Mouse (Mus musculus) gastrocnemius, postnatal 10 days (tissue): ENCODE data around the gene Twf2. TPM values are rescaled to one million over a fixed set of nuclear protein-coding genes. Genes with fewer than 3 reads are reported as not detected.

Experiments used
- DNase-seq: peaks from one replicate; pipeline ENCODE4 v3.0.0; 2021; ENCODE audit warnings: mixed read lengths
- microRNA-seq, 2 experiments: library from miRNA; unstranded; fragments of <30 nt; microRNA quantifications; one replicate each; pipeline ENCODE4 v1.2.0; 2021
- total RNA-seq, 2 experiments: library from RNA; stranded (reverse); gene quantifications; 2 replicates each; pipeline ENCODE4 v1.2.3; 2021

Gene Twf2
- total RNA-seq, 2 experiments from 2014 or later: 57.2 to 70.5 TPM

DNA sequence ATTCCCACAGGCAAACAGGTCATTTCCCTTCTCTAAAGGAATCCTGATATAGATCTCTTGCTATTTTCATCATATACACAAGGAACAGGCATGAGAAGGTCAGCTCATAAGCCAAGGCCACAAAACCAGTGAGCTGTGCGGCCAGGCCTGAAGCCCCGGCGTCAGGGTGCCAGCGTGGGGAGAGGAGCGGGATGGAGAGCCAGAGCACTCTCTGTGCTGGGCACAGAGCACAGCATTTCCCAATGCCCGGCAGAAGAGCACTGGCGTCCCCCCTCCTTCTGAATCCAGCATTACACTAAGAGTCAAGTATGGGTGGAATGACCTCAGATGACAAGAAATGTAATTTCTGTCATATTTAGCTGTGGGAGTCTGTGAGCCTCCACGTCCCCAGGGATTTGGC lies 34.5 kb downstream of the Twf2 start:
- no peak for DNase-seq

- DNase-seq: no peak
Observed at GRCm38 (mm10) chr9:106237878-106238277, 35.0 kb downstream of the Twf2 start.

- no peak for DNase-seq
Observed at GRCm38 (mm10) chr9:106241541-106242164, 38.7 kb downstream of the Twf2 start.

DNA sequence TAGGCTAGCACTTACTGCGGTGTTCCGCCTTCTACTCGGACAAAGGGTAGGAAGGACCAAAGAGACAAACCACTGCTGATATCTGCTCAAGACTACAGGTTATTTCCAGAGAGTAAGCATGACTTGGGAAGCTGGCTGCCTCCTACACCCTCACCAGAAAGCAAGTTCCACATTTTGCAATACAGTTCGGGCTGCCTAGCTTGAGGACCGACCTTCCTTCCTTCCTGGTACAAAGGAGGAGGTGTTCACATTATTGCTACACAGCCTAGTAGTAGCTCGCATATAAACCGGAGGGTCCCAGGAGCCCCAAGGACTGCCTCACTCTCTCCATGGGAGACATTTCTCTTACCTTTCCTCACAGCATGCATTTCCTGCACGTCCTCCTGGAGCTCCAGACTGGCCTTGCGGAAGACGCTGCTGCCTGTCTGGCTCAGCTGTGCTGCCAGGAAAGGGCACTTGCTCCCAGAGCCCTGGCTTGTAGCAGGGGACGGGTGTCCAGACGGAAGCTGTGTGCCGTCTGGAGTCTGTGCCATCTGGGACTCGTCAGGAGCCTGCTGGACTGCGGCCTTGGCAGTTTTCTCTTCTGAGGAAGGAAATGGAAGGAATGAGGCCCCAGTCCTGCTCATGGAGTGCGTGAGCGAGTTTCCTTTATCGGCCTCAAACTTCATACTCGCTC lies 40.0 kb downstream of the Twf2 start:
- DNase-seq: no peak

DNA sequence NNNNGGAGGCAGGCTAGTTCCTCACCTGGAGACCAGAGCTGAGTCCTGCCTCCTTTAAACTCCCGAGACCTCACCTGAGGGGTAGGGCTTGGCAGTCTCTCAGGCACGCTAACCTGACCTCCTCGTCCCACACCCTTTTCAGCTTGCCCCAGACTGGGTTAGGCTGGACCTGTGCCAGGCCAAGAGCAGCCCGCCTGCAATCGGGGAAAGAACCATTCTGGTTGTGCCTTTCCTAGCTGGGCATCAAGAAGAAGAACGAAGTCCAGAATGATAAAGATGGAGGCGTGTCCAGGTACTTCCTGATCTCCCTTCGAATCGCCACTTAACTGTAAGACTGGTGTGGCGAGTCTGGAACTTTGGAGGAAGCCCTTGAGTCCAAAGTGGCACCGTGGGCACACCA lies 46.6 kb downstream of the Twf2 start:
- no peak for DNase-seq

DNA sequence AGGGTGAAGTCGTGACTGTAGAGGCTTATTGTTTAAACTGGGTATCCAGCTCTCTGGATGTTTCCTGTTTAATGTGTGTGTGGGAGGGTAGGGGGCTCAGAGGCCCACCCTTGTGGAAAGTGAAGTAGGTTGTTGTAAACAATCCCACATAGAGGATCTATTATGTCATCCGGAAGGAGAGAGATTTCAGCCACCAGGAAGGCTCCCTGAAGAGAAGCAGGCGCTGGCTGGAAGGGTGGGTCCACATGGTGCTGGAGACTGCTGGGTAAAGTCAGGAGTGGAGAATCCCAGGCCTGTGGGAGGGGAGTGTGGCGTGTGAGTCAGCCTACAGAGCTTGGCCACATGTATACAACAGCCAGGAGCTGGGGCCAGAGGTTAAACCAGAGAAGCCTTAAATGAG lies 47.3 kb downstream of the Twf2 start:
- no peak for DNase-seq

DNA sequence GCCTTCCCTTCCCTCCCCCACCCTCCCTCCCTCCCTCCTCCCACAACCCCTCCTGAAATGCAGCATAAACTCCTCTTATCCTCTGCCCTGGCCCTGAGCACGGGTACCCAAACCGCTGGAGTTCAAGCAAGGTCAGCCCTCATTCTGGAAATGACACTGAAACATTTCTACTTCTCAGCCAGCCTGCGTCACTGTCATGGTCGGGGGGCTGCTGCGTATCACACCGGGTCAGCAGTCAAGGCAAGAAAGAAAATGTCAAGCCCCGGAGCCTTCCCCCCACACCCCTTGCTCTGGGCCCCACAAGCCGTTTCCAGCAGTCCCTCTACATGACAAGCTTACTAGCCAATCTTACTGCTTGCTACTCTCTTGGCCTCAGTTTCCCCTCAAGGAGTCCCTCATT lies 48.2 kb downstream of the Twf2 start:
- no peak for DNase-seq

- DNase-seq: no peak
Observed at GRCm38 (mm10) chr9:106254001-106254400, 51.1 kb downstream of the Twf2 start.

GRCm38 (mm10) chr9:106258412-106258811 lies 55.5 kb downstream of the Twf2 start:
- DNase-seq: no peak

- DNase-seq: no peak
Observed at GRCm38 (mm10) chr9:106258990-106259389, 56.1 kb downstream of the Twf2 start.

DNA sequence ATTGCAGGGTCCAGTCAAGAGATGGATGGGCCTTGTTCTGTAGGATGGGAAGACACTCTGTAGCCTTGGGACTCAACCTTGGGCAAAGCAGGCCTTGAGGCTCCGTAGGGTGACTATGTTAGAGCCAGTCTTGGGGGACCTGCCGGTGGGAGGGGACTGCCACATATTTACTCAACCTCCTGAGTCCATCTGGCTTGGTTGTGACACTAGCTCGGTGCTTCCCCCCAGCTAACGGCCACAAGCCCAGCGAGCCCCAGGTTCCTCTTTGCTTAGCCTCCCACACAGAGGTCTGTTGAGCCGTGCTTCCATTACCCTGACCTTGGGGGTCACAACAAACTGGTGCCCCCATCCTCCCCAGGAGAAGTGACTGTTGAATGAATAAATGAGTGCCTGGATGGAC lies 58.1 kb downstream of the Twf2 start:
- DNase-seq: no peak

- no peak for DNase-seq
Observed at GRCm38 (mm10) chr9:106261491-106261890, 58.6 kb downstream of the Twf2 start.

GRCm38 (mm10) chr9:106262075-106262474 lies 59.2 kb downstream of the Twf2 start:
- DNase-seq: no peak

- DNase-seq: no peak
Observed at GRCm38 (mm10) chr9:106263381-106263924, 60.5 kb downstream of the Twf2 start.

Small RNAs within 50 kb of the gene (microRNA-seq; reads per million reads assigned to microRNA genes)
- gene Mir135a-1 (0.32 to 0.75 reads per million in 2 experiments), gene Mirlet7g (46,936 to 69,578 reads per million in 2 experiments)

Other genes starting within 250 kb of the Twf2 start
- 1 to 10 TPM; 1.2 to 1.4 TPM for gene Col6a5, start 242.5 kb upstream of the Twf2 start, total RNA-seq
- gene Col6a4, start 106.3 kb upstream of the Twf2 start, total RNA-seq: under 1 TPM; 0.09 to 0.18 TPM
- under 1 TPM; 0.78 to 0.90 TPM for gene Glyctk, start 45.0 kb upstream of the Twf2 start, total RNA-seq
- gene Wdr82, start 32.2 kb upstream of the Twf2 start, total RNA-seq: 10 to 100 TPM; 31.1 to 38.8 TPM
- 10 to 100 TPM in 1 of 2 experiments, 1 to 10 TPM in 1; 8.0 to 10.0 TPM for gene Ppm1m, start 3.4 kb upstream of the Twf2 start, total RNA-seq
- gene Tlr9, start 19.5 kb downstream of the Twf2 start, total RNA-seq: under 1 TPM; 0.52 to 0.90 TPM
- 100 to 1,000 TPM; 152 to 165 TPM for gene Alas1, start 45.5 kb downstream of the Twf2 start, total RNA-seq
- 1 to 10 TPM; 3.7 to 5.2 TPM for gene Poc1a, start 78.0 kb downstream of the Twf2 start, total RNA-seq
- 10 to 100 TPM; 16.0 to 19.9 TPM for gene Dusp7, start 165.5 kb downstream of the Twf2 start, total RNA-seq
- 100 to 1,000 TPM; 456 to 462 TPM for gene Rpl29, start 226.3 kb downstream of the Twf2 start, total RNA-seq
- gene Acy1, start 235.2 kb downstream of the Twf2 start, total RNA-seq: 10 to 100 TPM; 12.3 to 12.5 TPM
- 1 to 10 TPM; 6.3 to 7.5 TPM for gene Abhd14b, start 244.4 kb downstream of the Twf2 start, total RNA-seq
- 10 to 100 TPM; 13.5 to 15.3 TPM for gene Abhd14a, start 244.6 kb downstream of the Twf2 start, total RNA-seq